Mouse (Mus musculus): Measurements from ENCODE around the gene Slco1a4. TPM values are rescaled to one million over a fixed set of nuclear protein-coding genes. Genes with fewer than 3 reads are reported as not detected.
A peak's percentile ranks its signal among the peaks of the same experiment; 100 is the strongest.
"Not testable (repeated sequence)": the region's sequence is repeated elsewhere in the genome, so short reads cannot be mapped to it uniquely, and the experiment has no call there.

Gene Slco1a4
- 1.8 and 3.5 TPM in 2 replicates for polyA plus RNA-seq (2014; fragmentation: Nextera tagmentation; extraction: Ambion mirVana)

GRCm38 (mm10) chr6:141856085-141856484, at the start of gene Slco1a4:
Slco1a4 (minus strand) TSS chr6:141856199.
- Histone ChIP-seq H3K4me2 (replicated peaks; ENCODE audit: low read depth, low read length) (no peak within 1 kb of the TSS), H3K36me3 (ENCODE audit: control insufficient read depth, insufficient read depth, low read length) (no peaks in the 10 kb centered on the region), H3K9me3 (ENCODE audit: control insufficient read depth, low read length) (no peaks in the 10 kb centered on the region), H3K27me3 (ENCODE audit: control insufficient read depth, insufficient read depth, low read length) (no peaks in the 10 kb centered on the region), H3K9ac (ENCODE audit: low read depth, low read length) (no peak within 1 kb of the TSS), H3K4me1 (ENCODE audit: control insufficient read depth, insufficient read depth, low read length) (no peaks in the 10 kb centered on the region), H3K4me3 (ENCODE audit: low read length) (no peak within 1 kb of the TSS), H3K27ac (ENCODE audit: low read depth, low read length) (no peak within 1 kb of the TSS)
- ATAC-seq (ENCODE audit: low FRiP score, low TSS enrichment): no peak
- WGBS: 76% methylated on average over 2 of the region's 2 CpGs

GRCm38 (mm10) chr6:141898197-141898596, 42.2 kb upstream of the Slco1a4 start:
- WGBS: 63% methylated on average over 2 of the region's 2 CpGs

DNA sequence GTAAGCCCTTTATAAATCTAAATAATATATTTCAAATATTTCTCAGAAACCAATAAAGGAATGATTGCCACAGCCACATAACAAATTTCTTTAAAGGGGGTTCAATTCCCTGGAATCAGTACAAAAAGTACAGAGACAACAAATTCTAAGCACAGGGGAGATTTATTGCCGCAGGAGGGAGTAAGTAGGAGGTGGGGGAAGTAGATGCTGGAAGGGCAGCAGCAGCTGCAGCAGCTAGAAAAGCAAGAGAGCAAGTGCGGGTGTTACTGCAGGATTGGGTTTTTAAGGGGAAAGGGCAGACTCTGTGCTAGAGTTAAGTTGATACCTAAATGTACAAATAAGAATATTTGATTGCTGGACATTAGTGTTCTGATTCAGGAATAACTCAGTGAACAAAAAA, 33.7 kb upstream of the Slco1a4 start:
- Histone ChIP-seq H3K4me3 (ENCODE audit: low read length) (no peak overlapping the region), H3K27me3 (ENCODE audit: control insufficient read depth, insufficient read depth, low read length) (no peaks in the 10 kb centered on the region), H3K4me1 (ENCODE audit: control insufficient read depth, insufficient read depth, low read length) (no peaks in the 10 kb centered on the region), H3K27ac (ENCODE audit: low read depth, low read length) (no peak overlapping the region), H3K9ac (ENCODE audit: low read depth, low read length) (no peak overlapping the region), H3K4me2 (replicated peaks; ENCODE audit: low read depth, low read length) (no peak overlapping the region), H3K9me3 (ENCODE audit: control insufficient read depth, low read length) (no peaks in the 10 kb centered on the region), H3K36me3 (ENCODE audit: control insufficient read depth, insufficient read depth, low read length) (no peaks in the 10 kb centered on the region)
- ATAC-seq (ENCODE audit: low FRiP score, low TSS enrichment): peak; percentile 52; the same call in 1 of the 2 replicates
- WGBS: 17% methylated on average over 2 of the region's 2 CpGs

More at GRCm38 (mm10) chr6:141898197-141898596, 42.2 kb upstream of the Slco1a4 start:
- no peak overlapping the region for H3K9ac ChIP-seq (ENCODE audit: low read depth, low read length)
- H3K27me3 ChIP-seq (ENCODE audit: control insufficient read depth, insufficient read depth, low read length): no peaks in the 10 kb centered on the region
- ATAC-seq (ENCODE audit: low FRiP score, low TSS enrichment): no peak
- no peak overlapping the region for H3K4me3 ChIP-seq (ENCODE audit: low read length)
- no peak overlapping the region for H3K4me2 ChIP-seq (replicated peaks; ENCODE audit: low read depth, low read length)
- H3K4me1 ChIP-seq (ENCODE audit: control insufficient read depth, insufficient read depth, low read length): no peaks in the 10 kb centered on the region
- no peaks in the 10 kb centered on the region; the same call in 1 of the 2 replicates for H3K9me3 ChIP-seq (ENCODE audit: control insufficient read depth, low read length)
- H3K36me3 ChIP-seq (ENCODE audit: control insufficient read depth, insufficient read depth, low read length): no peaks in the 10 kb centered on the region
- H3K27ac ChIP-seq (ENCODE audit: low read depth, low read length): no peak overlapping the region

DNA sequence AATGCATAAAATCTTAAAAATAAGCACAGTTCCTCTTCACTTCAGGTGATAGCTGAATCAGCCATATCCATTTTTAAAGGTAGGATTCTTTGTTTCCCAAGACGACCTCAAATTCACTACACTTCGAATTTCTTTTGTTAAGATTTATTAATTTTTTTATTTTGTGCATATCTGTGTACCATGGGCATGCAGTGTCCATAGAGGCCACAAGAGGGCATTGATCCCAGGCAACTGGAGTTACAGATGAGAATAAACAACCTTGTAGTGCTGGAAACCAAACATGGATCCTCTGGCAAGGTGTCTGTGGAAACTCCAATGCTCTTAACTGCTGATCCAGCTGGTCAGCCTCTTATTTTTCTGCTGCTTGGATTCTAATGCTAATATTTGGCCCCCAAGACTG, 32.2 kb upstream of the Slco1a4 start:
- H3K9me3 ChIP-seq (ENCODE audit: control insufficient read depth, low read length): no peaks in the 10 kb centered on the region
- H3K4me1 ChIP-seq (ENCODE audit: control insufficient read depth, insufficient read depth, low read length): no peaks in the 10 kb centered on the region
- H3K27ac ChIP-seq (ENCODE audit: low read depth, low read length): no peak overlapping the region
- no peaks in the 10 kb centered on the region for H3K27me3 ChIP-seq (ENCODE audit: control insufficient read depth, insufficient read depth, low read length)
- ATAC-seq (ENCODE audit: low FRiP score, low TSS enrichment): no peak
- WGBS: 79% methylated on average over 2 of the region's 2 CpGs
- no peaks in the 10 kb centered on the region for H3K36me3 ChIP-seq (ENCODE audit: control insufficient read depth, insufficient read depth, low read length)
- H3K4me2 ChIP-seq (replicated peaks; ENCODE audit: low read depth, low read length): no peak overlapping the region
- H3K9ac ChIP-seq (ENCODE audit: low read depth, low read length): no peak overlapping the region
- no peak overlapping the region for H3K4me3 ChIP-seq (ENCODE audit: low read length)

DNA sequence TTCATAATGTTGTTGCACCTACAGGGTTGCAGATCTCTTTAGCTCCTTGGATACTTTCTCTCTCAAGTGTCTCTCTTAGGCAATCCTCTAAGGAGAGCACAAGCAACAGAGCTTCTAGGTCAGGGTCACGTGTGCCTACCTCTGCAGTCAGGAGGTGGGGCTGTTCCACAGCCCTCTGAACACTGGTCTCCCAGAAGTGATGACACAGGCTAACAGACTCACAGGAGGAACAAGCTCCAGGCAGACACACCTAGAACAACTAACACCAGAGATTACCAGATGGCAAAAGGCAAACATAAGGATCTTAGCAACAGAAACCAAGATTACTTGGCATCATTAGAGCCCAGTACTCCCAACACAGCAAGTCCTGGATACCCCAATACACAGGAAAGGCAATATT, 26.6 kb upstream of the Slco1a4 start:
- Histone ChIP-seq H3K4me2 (replicated peaks; ENCODE audit: low read depth, low read length) (no peak overlapping the region), H3K27ac (ENCODE audit: low read depth, low read length) (no peak overlapping the region), H3K4me1 (ENCODE audit: control insufficient read depth, insufficient read depth, low read length) (no peaks in the 10 kb centered on the region), H3K9me3 (ENCODE audit: control insufficient read depth, low read length) (no peaks in the 10 kb centered on the region), H3K4me3 (ENCODE audit: low read length) (no peak overlapping the region), H3K27me3 (ENCODE audit: control insufficient read depth, insufficient read depth, low read length) (no peaks in the 10 kb centered on the region), H3K9ac (ENCODE audit: low read depth, low read length) (no peak overlapping the region), H3K36me3 (ENCODE audit: control insufficient read depth, insufficient read depth, low read length) (no peaks in the 10 kb centered on the region)
- 78% methylated on average over 1 of the region's 1 CpGs for WGBS
- ATAC-seq (ENCODE audit: low FRiP score, low TSS enrichment): no peak

DNA sequence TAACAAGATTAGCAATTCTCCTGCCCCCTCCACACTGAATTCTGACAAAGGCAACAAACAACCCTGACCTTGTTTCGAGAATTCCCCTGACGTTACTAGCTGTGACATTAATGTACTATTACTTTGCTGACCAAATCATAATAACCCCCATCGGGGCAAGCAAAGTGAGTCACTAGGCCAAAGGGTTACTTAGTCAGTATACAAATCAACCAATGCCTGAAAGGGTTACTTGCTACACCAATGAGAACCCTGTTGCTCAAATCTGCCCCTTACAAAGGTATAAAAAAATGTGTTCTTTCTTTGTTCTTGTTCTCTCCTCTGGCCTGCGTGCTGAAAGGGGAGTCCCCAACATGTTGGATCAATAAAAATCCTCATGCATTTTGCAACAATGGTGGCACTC, 19.7 kb upstream of the Slco1a4 start:
- not testable (repeated sequence) for H3K9ac ChIP-seq (ENCODE audit: low read depth, low read length); H3K36me3 ChIP-seq (ENCODE audit: control insufficient read depth, insufficient read depth, low read length); H3K27me3 ChIP-seq (ENCODE audit: control insufficient read depth, insufficient read depth, low read length); H3K27ac ChIP-seq (ENCODE audit: low read depth, low read length); H3K9me3 ChIP-seq (ENCODE audit: control insufficient read depth, low read length); H3K4me3 ChIP-seq (ENCODE audit: low read length); H3K4me1 ChIP-seq (ENCODE audit: control insufficient read depth, insufficient read depth, low read length); H3K4me2 ChIP-seq (replicated peaks; ENCODE audit: low read depth, low read length); ATAC-seq (ENCODE audit: low FRiP score, low TSS enrichment)
- WGBS: 63% methylated on average over 4 of the region's 4 CpGs

DNA sequence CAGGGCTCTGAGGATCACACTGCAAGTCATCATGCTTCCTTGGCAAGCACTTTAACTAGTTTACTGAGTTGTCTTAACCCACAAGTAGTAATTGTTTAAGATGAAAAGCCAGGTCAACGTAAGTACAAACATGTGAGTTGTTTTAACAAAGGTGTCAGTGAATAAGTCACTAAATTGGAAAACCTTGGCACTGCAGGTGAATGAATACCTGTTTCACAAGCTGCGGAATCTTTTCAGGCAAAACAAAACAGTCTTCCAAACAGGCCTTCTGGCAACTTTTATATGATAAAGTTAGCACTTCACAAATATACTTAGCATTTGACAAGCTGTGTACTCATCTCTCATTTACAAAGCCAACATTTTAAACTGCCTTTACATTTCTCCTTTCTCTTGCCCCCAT, 15.7 kb upstream of the Slco1a4 start:
- H3K9me3 ChIP-seq (ENCODE audit: control insufficient read depth, low read length): no peaks in the 10 kb centered on the region
- no peak overlapping the region for H3K4me2 ChIP-seq (replicated peaks; ENCODE audit: low read depth, low read length)
- H3K4me3 ChIP-seq (ENCODE audit: low read length): no peak overlapping the region
- H3K27ac ChIP-seq (ENCODE audit: low read depth, low read length): no peak overlapping the region
- H3K9ac ChIP-seq (ENCODE audit: low read depth, low read length): no peak overlapping the region
- no peaks in the 10 kb centered on the region for H3K36me3 ChIP-seq (ENCODE audit: control insufficient read depth, insufficient read depth, low read length)
- WGBS: 76% methylated on average over 2 of the region's 2 CpGs
- H3K27me3 ChIP-seq (ENCODE audit: control insufficient read depth, insufficient read depth, low read length): no peaks in the 10 kb centered on the region
- H3K4me1 ChIP-seq (ENCODE audit: control insufficient read depth, insufficient read depth, low read length): no peaks in the 10 kb centered on the region
- ATAC-seq (ENCODE audit: low FRiP score, low TSS enrichment): no peak

GRCm38 (mm10) chr6:141868735-141869134, 12.7 kb upstream of the Slco1a4 start:
- Histone ChIP-seq H3K27ac (ENCODE audit: low read depth, low read length) (no peak overlapping the region), H3K4me1 (ENCODE audit: control insufficient read depth, insufficient read depth, low read length) (no peaks in the 10 kb centered on the region), H3K9me3 (ENCODE audit: control insufficient read depth, low read length) (no peaks in the 10 kb centered on the region), H3K27me3 (ENCODE audit: control insufficient read depth, insufficient read depth, low read length) (no peaks in the 10 kb centered on the region), H3K4me2 (replicated peaks; ENCODE audit: low read depth, low read length) (no peak overlapping the region), H3K9ac (ENCODE audit: low read depth, low read length) (no peak overlapping the region), H3K36me3 (ENCODE audit: control insufficient read depth, insufficient read depth, low read length) (no peaks in the 10 kb centered on the region), H3K4me3 (ENCODE audit: low read length) (no peak overlapping the region)
- ATAC-seq (ENCODE audit: low FRiP score, low TSS enrichment): no peak
- WGBS: 78% methylated on average over 5 of the region's 5 CpGs

DNA sequence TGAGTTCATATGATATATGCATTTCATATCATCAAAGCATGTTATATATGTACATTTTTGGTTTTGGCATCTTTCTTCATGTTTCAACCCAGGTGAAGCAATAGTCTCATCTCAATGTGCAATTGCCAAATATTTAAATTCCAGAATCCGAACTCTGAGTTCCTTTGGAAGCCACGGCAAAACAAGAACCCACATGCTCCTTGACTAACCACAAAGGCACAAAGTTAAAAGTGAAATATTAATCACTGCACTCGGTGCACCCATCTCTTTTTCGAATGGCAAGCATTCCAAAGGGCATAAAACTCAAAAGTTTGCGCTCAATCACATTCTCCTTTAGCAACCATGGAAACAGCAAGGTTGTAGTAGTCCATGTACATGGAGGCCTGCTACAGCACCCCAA, 10.0 kb upstream of the Slco1a4 start:
- no peaks in the 10 kb centered on the region for H3K36me3 ChIP-seq (ENCODE audit: control insufficient read depth, insufficient read depth, low read length)
- ATAC-seq (ENCODE audit: low FRiP score, low TSS enrichment): no peak
- no peaks in the 10 kb centered on the region for H3K4me1 ChIP-seq (ENCODE audit: control insufficient read depth, insufficient read depth, low read length)
- no peak overlapping the region for H3K4me2 ChIP-seq (replicated peaks; ENCODE audit: low read depth, low read length)
- no peak overlapping the region for H3K27ac ChIP-seq (ENCODE audit: low read depth, low read length)
- no peaks in the 10 kb centered on the region for H3K27me3 ChIP-seq (ENCODE audit: control insufficient read depth, insufficient read depth, low read length)
- WGBS: 90% methylated on average over 5 of the region's 5 CpGs
- no peaks in the 10 kb centered on the region for H3K9me3 ChIP-seq (ENCODE audit: control insufficient read depth, low read length)
- no peak overlapping the region for H3K4me3 ChIP-seq (ENCODE audit: low read length)
- no peak overlapping the region for H3K9ac ChIP-seq (ENCODE audit: low read depth, low read length)
